Mouse (Mus musculus) liver, postnatal 0 days (tissue): ENCODE data around the gene Slc23a3. TPM values are rescaled to one million over a fixed set of nuclear protein-coding genes. Genes with fewer than 3 reads are reported as not detected.
A peak's percentile ranks its signal among the peaks of the same experiment; 100 is the strongest.

Experiments
- ATAC-seq: fragments of 200-750 bp; cut with Nextera tagmentation; 2 replicates; pipeline ENCODE4 v1.8.0; 2017; ENCODE audit warnings: mild to moderate bottlenecking, moderate library complexity
- DNase-seq: peaks from one replicate; pipeline ENCODE4 v3.0.0-alpha.2; 2016
- H3K27ac ChIP-seq: fragments of 300-500 bp; sonication (generic); 2 replicates; pipeline ENCODE4 v1.5.1; 2014; ENCODE audit warnings: antibody characterized with exemption, moderate library complexity, mild to moderate bottlenecking, low read depth
- H3K27me3 ChIP-seq: fragments of 300-500 bp; sonication (generic); 2 replicates; pipeline ENCODE4 v1.6.1; 2014; ENCODE audit warnings: low read length, control low read depth, mixed read lengths; ENCODE audit not compliant: insufficient read depth
- H3K36me3 ChIP-seq: fragments of 300-500 bp; sonication (generic); replicated peaks from 2 replicates; pipeline ENCODE4 v1.6.1; 2014; ENCODE audit warnings: mild to moderate bottlenecking, control low read depth, low read length, moderate library complexity, mixed read lengths; ENCODE audit not compliant: insufficient read depth
- H3K4me1 ChIP-seq: fragments of 300-500 bp; sonication (generic); 2 replicates; pipeline ENCODE4 v1.6.1; 2014; ENCODE audit warnings: antibody characterized with exemption, mild to moderate bottlenecking, control low read depth; ENCODE audit not compliant: insufficient read depth
- H3K4me2 ChIP-seq: fragments of 300-500 bp; sonication (generic); 2 replicates; pipeline ENCODE4 v1.6.1; 2014; ENCODE audit warnings: low read depth, mild to moderate bottlenecking, low read length, moderate library complexity, mixed read lengths
- H3K4me3 ChIP-seq: fragments of 300-500 bp; sonication (generic); 2 replicates; pipeline ENCODE4 v1.5.1; 2014; ENCODE audit warnings: low read depth, low read length
- H3K9ac ChIP-seq: fragments of 300-500 bp; sonication (generic); replicated peaks from 2 replicates; pipeline ENCODE4 v1.6.1; 2014; ENCODE audit warnings: mild to moderate bottlenecking, moderate library complexity
- H3K9me3 ChIP-seq: fragments of 300-500 bp; sonication (generic); 2 replicates; pipeline ENCODE4 v1.6.1; 2016; ENCODE audit warnings: mild to moderate bottlenecking, control low read depth, low read length, mixed read lengths
- CTCF ChIP-seq: sonication (generic); IDR thresholded peaks from 2 replicates; pipeline ENCODE4 v1.5.1; 2016; ENCODE audit warnings: antibody characterized with exemption, low read depth
- EP300 ChIP-seq: IDR thresholded peaks from 2 replicates; pipeline ENCODE4 v1.6.1; 2016; ENCODE audit warnings: antibody characterized with exemption, low read depth, mild to moderate bottlenecking
- WGBS: fragments of 180-500 bp; shearing (Covaris S2); extraction: QIAGEN DNeasy Blood & Tissue Kit; methylation state at CpG from one replicate; pipeline ENCODE4 v1.1.7; 2014; ENCODE audit not compliant: insufficient replicate concordance; 5-methylcytosine and 5-hydroxymethylcytosine counted together
- polyA plus RNA-seq: library from polyadenylated mRNA; unstranded; fragments of >200 nt; fragmentation: Nextera tagmentation; extraction: Ambion mirVana; gene quantifications from 2 replicates; pipeline ENCODE4 v1.2.1, GENCODE M21; 2015

The Slc23a3 gene
- polyA plus RNA-seq, 1 experiment from 2014 or later, result 2.3 TPM

DNA sequence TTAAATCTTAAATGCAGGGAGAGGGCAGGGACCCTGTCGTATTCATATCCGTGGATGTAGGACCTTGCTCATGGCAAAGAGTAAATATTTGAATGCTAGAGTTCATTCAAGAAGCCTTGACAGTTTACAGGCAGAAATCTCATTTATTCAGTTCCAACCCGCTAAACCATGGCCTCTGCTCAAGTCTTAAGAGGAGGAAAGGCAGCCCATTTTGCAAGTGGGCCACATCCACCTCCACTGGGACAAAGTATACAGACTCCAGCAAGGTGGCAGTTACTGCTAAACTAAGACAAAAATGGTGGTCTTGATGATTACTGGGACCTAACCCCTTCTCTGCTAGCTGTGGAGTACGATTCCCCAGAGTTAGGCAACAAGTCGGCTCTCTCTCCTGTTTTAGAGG lies 8.3 kb downstream of the Slc23a3 start:
- Histone ChIP-seq H3K9me3 (no peaks in the 10 kb centered on the region), H3K27me3 (no peaks in the 10 kb centered on the region), H3K36me3 (no peaks in the 10 kb centered on the region), H3K4me1 (peaks cover 17% of the 10 kb centered on the region), H3K9ac (peak overlapping the region; percentile 60), H3K4me2 (peak overlapping the region; percentile 56), H3K27ac (peak overlapping the region; percentile 92), H3K4me3 (peak overlapping the region; percentile 52)
- TF ChIP-seq CTCF, result no peak
- no peak for TF ChIP-seq EP300
- WGBS, result 27% methylated on average over 5 of the region's 5 CpGs
- ATAC-seq (no peak), DNase-seq (no peak)

DNA sequence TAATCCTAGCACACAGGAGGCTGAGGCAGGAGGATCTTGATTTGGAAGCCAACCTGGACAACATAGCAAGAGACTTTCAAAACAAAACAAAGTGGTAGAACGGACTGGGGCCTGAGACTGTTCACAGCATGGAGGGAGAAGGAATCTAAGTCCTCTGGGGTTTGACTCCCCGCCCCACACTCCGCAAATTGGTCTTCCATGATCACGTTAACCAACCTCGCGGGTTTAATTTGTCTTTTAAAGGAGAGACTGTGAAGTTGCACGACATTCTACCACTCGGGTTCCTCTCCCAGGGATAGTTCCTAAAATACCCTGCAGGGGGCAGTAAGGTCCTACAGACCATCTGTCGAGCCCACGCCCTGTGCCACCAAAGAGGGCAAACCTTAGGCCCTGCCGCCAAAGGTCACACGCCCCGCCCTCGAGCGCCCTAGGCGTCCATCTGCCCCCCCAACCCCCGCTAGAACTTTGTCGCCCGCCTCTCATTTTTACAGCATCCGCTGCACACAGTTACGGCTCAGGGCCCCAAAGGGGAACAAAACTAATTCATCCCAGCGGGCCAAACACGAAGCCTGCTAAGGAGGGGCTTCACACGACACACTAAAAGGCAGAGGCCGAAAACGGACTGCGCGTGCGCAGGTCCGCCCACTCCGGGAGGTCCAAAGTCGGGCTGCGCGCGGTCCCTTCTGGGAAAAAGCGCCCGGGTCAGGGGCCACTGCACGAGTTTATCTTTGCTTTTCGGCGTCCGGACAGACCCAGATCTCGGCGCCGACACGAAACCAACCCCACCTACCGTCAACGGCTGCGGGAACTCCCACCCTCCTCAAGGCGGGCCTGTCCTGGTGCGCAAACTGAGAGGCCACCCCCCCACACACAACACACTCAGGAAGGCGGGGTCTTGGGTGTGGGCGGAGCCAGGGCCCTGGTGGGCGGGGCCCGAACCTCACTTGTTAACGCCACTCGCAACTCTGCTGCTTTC lies 9.1 kb downstream of the Slc23a3 start, which contains the start of gene Nhej1:
Gene Nhej1, minus strand, starts transcription at position 855 of the 976 bp plus-strand sequence.
- Histone ChIP-seq H3K36me3 (no peaks in the 10 kb centered on the region), H3K4me1 (peaks cover 17% of the 10 kb centered on the region), H3K27me3 (no peaks in the 10 kb centered on the region), H3K27ac (peak within 1 kb of the TSS; percentile 92), H3K4me2 (peak within 1 kb of the TSS; percentile 56), H3K4me3 (peak within 1 kb of the TSS; percentile 52), H3K9me3 (no peaks in the 10 kb centered on the region), H3K9ac (peak within 1 kb of the TSS; percentile 60)
- 1% methylated on average over 56 of the region's 56 CpGs for WGBS
- TF ChIP-seq EP300 (peak; percentile 73), CTCF (peak; percentile 96)
- DNase-seq (peak; percentile 98), ATAC-seq (peak; percentile 96)

DNA sequence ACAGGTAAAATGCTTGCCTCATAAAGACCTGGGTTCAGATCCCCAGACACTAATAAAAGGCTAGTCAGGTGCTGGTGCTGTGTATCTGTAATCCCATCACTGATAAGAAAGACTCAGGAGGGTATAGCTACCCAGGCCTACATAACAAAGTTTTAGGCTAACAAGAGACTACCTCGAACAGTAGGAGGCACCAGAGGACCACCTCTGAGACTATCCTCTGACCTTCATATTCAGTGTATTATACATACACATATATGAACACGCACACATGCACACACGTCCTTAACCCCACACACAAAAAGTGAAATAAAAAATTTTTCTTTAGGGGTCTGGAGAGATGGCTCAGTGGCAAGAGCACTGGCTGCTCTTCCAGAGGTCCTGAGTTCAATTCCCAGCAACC lies 11.5 kb downstream of the Slc23a3 start:
- ATAC-seq, result no peak
- Histone ChIP-seq H3K9me3 (no peaks in the 10 kb centered on the region), H3K4me2 (no peak overlapping the region), H3K27ac (no peak overlapping the region), H3K36me3 (no peaks in the 10 kb centered on the region), H3K4me1 (peaks cover 14% of the 10 kb centered on the region), H3K9ac (no peak overlapping the region), H3K27me3 (no peaks in the 10 kb centered on the region), H3K4me3 (no peak overlapping the region)
- 75% methylated on average over 3 of the region's 3 CpGs for WGBS
- TF ChIP-seq EP300 (no peak), CTCF (peak; percentile 64)
- no peak for DNase-seq

Other genes starting within 250 kb of the Slc23a3 start
- gene Fev, start 248.5 kb downstream of the Slc23a3 start, polyA plus RNA-seq, result 0.19 and 0.20 TPM in 2 replicates
- not detected in 2 replicates for gene Cryba2, start 240.7 kb downstream of the Slc23a3 start, polyA plus RNA-seq
- not detected in 2 replicates for gene Cfap65, start 198.3 kb downstream of the Slc23a3 start, polyA plus RNA-seq
- 1.1 TPM in 2 replicates for gene Ihh, start 182.2 kb downstream of the Slc23a3 start, polyA plus RNA-seq
- gene Nhej1, start 8.7 kb downstream of the Slc23a3 start, polyA plus RNA-seq, result 3.0 and 3.5 TPM in 2 replicates
- gene Cnppd1, start 8.8 kb upstream of the Slc23a3 start, polyA plus RNA-seq, result 43.8 and 47.4 TPM in 2 replicates
- gene Retreg2, start 8.9 kb upstream of the Slc23a3 start, polyA plus RNA-seq, result 51.2 and 54.9 TPM in 2 replicates
- 32.7 and 34.7 TPM in 2 replicates for gene Zfand2b, start 34.8 kb upstream of the Slc23a3 start, polyA plus RNA-seq
- gene Abcb6, start 46.5 kb upstream of the Slc23a3 start, polyA plus RNA-seq, result 38.1 and 41.5 TPM in 2 replicates
- gene Ankzf1, start 58.3 kb upstream of the Slc23a3 start, polyA plus RNA-seq, result 8.0 and 9.8 TPM in 2 replicates
- 17.6 and 17.8 TPM in 2 replicates for gene Atg9a, start 58.3 kb upstream of the Slc23a3 start, polyA plus RNA-seq
- 2.7 and 3.5 TPM in 2 replicates for gene Glb1l, start 76.9 kb upstream of the Slc23a3 start, polyA plus RNA-seq
- 88.3 and 101 TPM in 2 replicates for gene Stk16, start 76.9 kb upstream of the Slc23a3 start, polyA plus RNA-seq
- 291 and 298 TPM in 2 replicates for gene Tuba4a, start 86.0 kb upstream of the Slc23a3 start, polyA plus RNA-seq
- 0.18 TPM in 1 of 2 replicates, not detected in the other for gene A630095N17Rik, start 98.2 kb upstream of the Slc23a3 start, polyA plus RNA-seq
- 29.0 and 31.0 TPM in 2 replicates for gene Dnajb2, start 102.5 kb upstream of the Slc23a3 start, polyA plus RNA-seq
- 0.02 and 0.09 TPM in 2 replicates for gene Ptprn, start 130.6 kb upstream of the Slc23a3 start, polyA plus RNA-seq
- gene Resp18, start 144.5 kb upstream of the Slc23a3 start, polyA plus RNA-seq, result not detected in 2 replicates
- gene Dnpep, start 184.1 kb upstream of the Slc23a3 start, polyA plus RNA-seq, result 50.5 and 52.8 TPM in 2 replicates
- gene Des, start 226.4 kb upstream of the Slc23a3 start, polyA plus RNA-seq, result 4.0 and 14.2 TPM in 2 replicates
- gene Speg, start 241.4 kb upstream of the Slc23a3 start, polyA plus RNA-seq, result 3.4 and 3.5 TPM in 2 replicates